Mouse (Mus musculus) cerebellum, adult 11-12 months (tissue): ENCODE results near the gene Erlin1.

Experiments used
- DNase-seq: peaks from one replicate; pipeline ENCODE4 v3.0.0; 2022

The Erlin1 gene

GRCm38 (mm10) chr19:44069121-44069913 is at the start of gene Erlin1:
TSS of gene Erlin1 (minus strand) at chr19:44069785.
- DNase-seq: peak; percentile 89

GRCm38 (mm10) chr19:44117793-44118192 is 48.2 kb upstream of the Erlin1 start:
- no peak for DNase-seq

- DNase-seq: no peak
These were observed 42.1 kb upstream of the Erlin1 start for GRCm38 (mm10) chr19:44111706-44112105.

GRCm38 (mm10) chr19:44110356-44110755 is 40.8 kb upstream of the Erlin1 start:
- DNase-seq: no peak

GRCm38 (mm10) chr19:44108996-44109395 is 39.4 kb upstream of the Erlin1 start:
- DNase-seq: peak; percentile 21

- peak; percentile 15 for DNase-seq
These were observed 38.3 kb upstream of the Erlin1 start for GRCm38 (mm10) chr19:44107661-44108521.

- peak; percentile 93 for DNase-seq
These were observed 37.5 kb upstream of the Erlin1 start, which contains the start of gene Chuk for GRCm38 (mm10) chr19:44106831-44107660. TSS of gene Chuk (minus strand) at chr19:44107480.

GRCm38 (mm10) chr19:44104393-44104792 is 34.8 kb upstream of the Erlin1 start:
- DNase-seq: no peak

GRCm38 (mm10) chr19:44103001-44103400 is 33.4 kb upstream of the Erlin1 start:
- DNase-seq: no peak

- DNase-seq: no peak
These were observed 31.3 kb upstream of the Erlin1 start for GRCm38 (mm10) chr19:44100840-44101239.

GRCm38 (mm10) chr19:44086278-44086677 is 16.7 kb upstream of the Erlin1 start:
- no peak for DNase-seq

GRCm38 (mm10) chr19:44080920-44081319 is 11.3 kb upstream of the Erlin1 start:
- no peak for DNase-seq

GRCm38 (mm10) chr19:44080023-44080422 is 10.4 kb upstream of the Erlin1 start:
- DNase-seq: no peak

GRCm38 (mm10) chr19:44077024-44077423 is 7.4 kb upstream of the Erlin1 start:
- DNase-seq: no peak

- no peak for DNase-seq
These were observed 6.9 kb upstream of the Erlin1 start for GRCm38 (mm10) chr19:44076457-44076856.

GRCm38 (mm10) chr19:44074986-44075385 is 5.4 kb upstream of the Erlin1 start:
- no peak for DNase-seq

GRCm38 (mm10) chr19:44071166-44071565 is 1.6 kb upstream of the Erlin1 start:
- peak; percentile 33 for DNase-seq

GRCm38 (mm10) chr19:44069914-44070232 is 288 bp upstream of the Erlin1 start:
- no peak for DNase-seq

- DNase-seq: no peak
These were observed 1.4 kb downstream of the Erlin1 start for GRCm38 (mm10) chr19:44068232-44068631.

- no peak for DNase-seq
These were observed 2.1 kb downstream of the Erlin1 start for GRCm38 (mm10) chr19:44067323-44068049.

- no peak for DNase-seq
These were observed 4.9 kb downstream of the Erlin1 start for GRCm38 (mm10) chr19:44064734-44065133.

- DNase-seq: no peak
These were observed 5.8 kb downstream of the Erlin1 start for GRCm38 (mm10) chr19:44063773-44064172.
